Mouse (Mus musculus): ENCODE measurements at regions not wholly inside any gene's neighbourhood (a gene's known extent, or its start where the extent isn't known, plus 50 kb on each side); places are given as distances from the start of the nearest gene placed in this dataset.

DNA sequence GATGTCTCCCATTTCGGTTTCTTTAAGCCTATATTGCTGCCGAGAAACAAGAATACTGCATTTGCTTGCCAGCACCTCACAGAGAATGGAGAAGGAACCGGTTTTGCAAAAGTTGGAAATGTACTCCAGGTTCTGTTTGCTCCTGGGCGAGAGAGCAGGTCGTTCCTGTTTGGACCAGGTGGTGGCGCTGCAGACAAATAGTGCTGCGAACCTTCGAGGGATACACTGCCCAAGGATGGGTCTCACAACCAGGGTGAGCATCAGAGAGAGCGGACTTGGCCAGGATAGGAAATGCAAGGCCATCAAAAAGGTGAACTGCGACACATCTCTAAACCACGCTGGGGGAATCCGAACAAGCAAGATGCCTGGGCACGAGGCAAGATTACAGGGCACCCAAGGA, 54.0 kb upstream of the Ets2 start:
- in situ Hi-C loops (cut with MboI; ENCODE audit: unreplicated experiment in 2 of 2): loop anchor here in 1 of 2 experiments (25.0 kb wide), 1 partner anchor 514 kb away; no protein-coding TSS in a partner anchor

DNA sequence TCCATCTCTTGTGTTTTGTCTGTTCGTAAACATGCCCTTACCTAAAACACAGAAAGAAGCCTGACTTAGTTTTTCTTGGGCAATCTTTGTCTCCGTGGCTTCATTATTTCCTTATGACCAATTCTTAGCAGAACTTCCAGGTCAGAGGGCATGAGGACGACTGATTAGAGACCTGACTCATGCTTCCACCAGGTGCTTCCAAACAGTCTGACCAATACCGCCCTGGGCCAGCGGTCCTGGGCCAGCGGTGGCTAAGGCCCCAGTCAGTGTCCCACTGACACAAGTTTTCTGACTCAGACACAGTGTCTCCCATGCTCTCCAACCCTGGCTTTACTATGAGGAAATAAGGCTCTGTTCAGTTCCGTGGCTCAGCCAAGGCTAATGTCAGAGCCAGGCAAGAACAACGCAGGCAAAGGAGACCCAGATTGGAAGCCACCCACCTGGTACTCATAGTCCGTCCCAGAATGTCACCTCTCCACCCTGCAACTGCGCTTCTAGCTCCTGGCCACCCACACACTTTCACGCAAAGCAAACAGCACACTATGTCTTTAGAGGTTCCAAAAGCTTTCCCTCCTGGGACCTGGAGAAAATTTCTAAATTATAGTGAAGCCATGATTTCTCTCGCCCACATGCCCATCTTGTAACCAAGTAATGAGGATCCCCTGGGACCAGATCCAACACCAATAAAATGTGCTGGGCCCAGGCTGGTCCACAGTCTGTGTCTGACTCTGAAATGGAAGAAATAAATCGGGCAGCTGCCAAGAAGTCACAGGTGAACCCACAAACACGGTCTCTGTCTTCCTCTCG, 56.6 kb upstream of the Erg start:
- in situ Hi-C loops (cut with MboI; ENCODE audit: unreplicated experiment in 2 of 2): loop anchor here in 1 of 2 experiments (25.0 kb wide), 1 partner anchor 519 kb away; no protein-coding TSS in a partner anchor

DNA sequence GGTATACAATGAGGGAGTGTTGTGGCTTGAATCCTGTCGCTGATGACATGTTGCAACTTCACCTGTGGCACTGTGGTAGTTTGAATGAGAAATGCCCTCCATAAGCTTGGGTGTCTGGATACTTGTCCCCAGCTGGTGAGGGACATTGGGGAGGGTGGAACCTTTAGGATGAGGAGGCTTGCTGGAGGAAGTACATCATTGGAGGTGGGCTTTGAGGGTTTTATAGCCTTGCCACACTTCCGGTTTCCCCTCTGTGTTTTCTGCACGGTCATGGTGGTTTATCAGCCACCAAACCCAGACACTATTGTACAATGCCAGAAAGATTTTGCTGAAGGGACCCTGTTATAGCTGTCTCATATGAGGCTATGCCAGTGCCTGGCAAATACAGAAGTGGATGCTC, 54.3 kb upstream of the Erg start:
- in situ Hi-C loops (cut with MboI; ENCODE audit: unreplicated experiment in 2 of 2): loop anchor here in 1 of 2 experiments (25.0 kb wide), 1 partner anchor 522 kb away; no protein-coding TSS in a partner anchor

DNA sequence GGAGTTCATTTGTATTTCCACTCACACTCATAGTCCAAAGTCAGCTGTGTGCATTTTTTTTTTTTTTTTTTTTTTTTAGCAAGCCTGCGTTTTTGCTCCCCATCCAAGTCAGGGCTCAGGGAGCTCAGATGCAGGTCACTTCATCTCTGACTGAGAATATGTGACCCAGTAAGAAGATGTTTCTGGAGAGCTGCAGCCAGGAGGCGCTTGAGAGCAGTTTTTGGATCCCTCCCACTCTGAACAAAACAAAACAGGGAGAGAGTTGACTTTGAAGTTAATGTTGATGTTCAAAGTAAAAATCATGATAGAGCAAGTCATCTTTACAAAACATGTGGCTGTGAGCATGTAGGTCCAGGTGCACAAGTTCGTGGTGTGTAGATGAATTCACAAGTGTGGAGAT, 53.3 kb upstream of the Erg start:
- in situ Hi-C loops (cut with MboI; ENCODE audit: unreplicated experiment in 2 of 2): loop anchor here (10.0 to 25.0 kb wide), 2 partner anchors 515 to 523 kb away; no protein-coding TSS in a partner anchor

DNA sequence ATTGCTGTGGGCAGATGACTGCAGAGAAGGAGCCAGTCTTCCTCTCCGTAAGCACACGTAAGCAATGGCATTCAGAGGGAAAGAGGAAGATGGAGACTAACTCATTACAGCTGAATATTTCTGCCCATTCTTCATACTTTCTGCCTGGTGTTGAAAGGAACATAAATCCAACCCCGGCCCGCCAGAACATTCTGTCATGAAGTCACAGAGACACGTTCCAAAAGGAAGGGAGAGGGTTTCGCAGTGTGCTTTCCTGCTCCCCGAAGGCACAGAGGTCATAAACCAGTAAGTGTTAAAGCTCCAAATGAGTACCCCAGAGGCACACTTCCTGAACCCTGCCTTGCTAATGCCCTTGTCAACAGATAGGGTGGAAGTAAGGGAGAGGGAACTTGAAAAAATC, 51.5 kb upstream of the Erg start:
- in situ Hi-C loops (cut with MboI; ENCODE audit: unreplicated experiment in 2 of 2): loop anchor here (10.0 to 25.0 kb wide), 2 partner anchors 517 to 524 kb away; no protein-coding TSS in a partner anchor

DNA sequence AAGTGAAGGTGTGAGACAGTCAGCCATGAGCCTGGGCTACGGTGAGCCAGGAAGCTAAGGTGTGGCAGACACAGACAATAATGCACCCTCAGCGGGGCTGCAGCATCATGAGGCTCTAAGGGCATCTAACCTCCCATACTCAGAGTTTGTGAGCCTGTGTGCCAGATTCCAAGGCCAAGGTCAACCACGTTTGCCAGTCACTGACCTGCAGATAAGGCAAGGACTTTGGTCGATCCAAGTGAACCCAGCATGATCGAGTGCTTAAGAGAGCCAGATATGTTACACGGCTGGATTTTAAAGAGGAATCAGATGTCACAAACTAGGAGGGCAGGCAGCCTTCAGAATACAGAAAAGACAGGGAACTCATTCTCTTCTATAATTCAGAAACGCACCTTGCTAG, 50.2 kb upstream of the Erg start:
- in situ Hi-C loops (cut with MboI; ENCODE audit: unreplicated experiment in 2 of 2): loop anchor here (10.0 to 25.0 kb wide), 2 partner anchors 518 to 526 kb away; no protein-coding TSS in a partner anchor

Data from v-Abl transformed pro-B cells (cell line).